Mouse (Mus musculus) liver, embryonic 11.5 days (tissue): ENCODE measurements at regions not wholly inside any gene's neighbourhood (a gene's known extent, or its start where the extent isn't known, plus 50 kb on each side); places are given as distances from the start of the nearest gene placed in this dataset.
"Not testable (repeated sequence)": the region's sequence is repeated elsewhere in the genome, so short reads cannot be mapped to it uniquely, and the experiment has no call there.

Experiments used
- ATAC-seq: fragments of 200-750 bp; cut with Nextera tagmentation; replicated peaks from 2 replicates; pipeline ENCODE4 v1.8.0; 2017; ENCODE audit warnings: moderate number of reproducible peaks, mild to moderate bottlenecking, moderate TSS enrichment, moderate library complexity; ENCODE audit not compliant: low FRiP score
- DNase-seq: peaks from one replicate; pipeline ENCODE4 v3.0.0-alpha.2; 2017; ENCODE audit warnings: low spot score
- H3K27ac ChIP-seq: fragments of 300-500 bp; sonication (generic); 2 replicates; pipeline ENCODE4 v1.5.1; 2014; ENCODE audit warnings: mild to moderate bottlenecking, low read depth, low read length, control low read depth
- H3K27me3 ChIP-seq: fragments of 300-500 bp; sonication (generic); replicated peaks from 2 replicates; pipeline ENCODE4 v1.6.1; 2014; ENCODE audit warnings: low read length, mixed read lengths; ENCODE audit not compliant: control insufficient read depth, insufficient read depth
- H3K36me3 ChIP-seq: fragments of 300-500 bp; sonication (generic); 2 replicates; pipeline ENCODE4 v1.6.1; 2014; ENCODE audit warnings: mild to moderate bottlenecking, low read length, moderate library complexity, mixed read lengths; ENCODE audit not compliant: control insufficient read depth, insufficient read depth
- H3K4me1 ChIP-seq: fragments of 300-500 bp; sonication (generic); replicated peaks from 2 replicates; pipeline ENCODE4 v1.6.1; 2014; ENCODE audit warnings: low read length, mixed read lengths; ENCODE audit not compliant: control insufficient read depth, insufficient read depth
- H3K4me2 ChIP-seq: fragments of 300-500 bp; sonication (generic); 2 replicates; pipeline ENCODE4 v1.6.1; 2014; ENCODE audit warnings: mild to moderate bottlenecking, control low read depth, moderate library complexity
- H3K4me3 ChIP-seq: fragments of 300-500 bp; sonication (generic); 2 replicates; pipeline ENCODE4 v1.5.1; 2014; ENCODE audit warnings: low read depth, low read length, control low read depth
- H3K9ac ChIP-seq: fragments of 300-500 bp; sonication (generic); 2 replicates; pipeline ENCODE4 v1.6.1; 2014; ENCODE audit warnings: low read depth, low read length, control low read depth
- H3K9me3 ChIP-seq: fragments of 300-500 bp; sonication (generic); 2 replicates; pipeline ENCODE4 v1.6.1; 2016; ENCODE audit warnings: low read length, inconsistent platforms, mixed read lengths; ENCODE audit not compliant: control insufficient read depth
- WGBS: fragments of 180-500 bp; shearing (Covaris S2); extraction: QIAGEN DNeasy Blood & Tissue Kit; methylation state at CpG from one replicate; pipeline ENCODE4 v1.1.7; 2014; 5-methylcytosine and 5-hydroxymethylcytosine counted together

DNA sequence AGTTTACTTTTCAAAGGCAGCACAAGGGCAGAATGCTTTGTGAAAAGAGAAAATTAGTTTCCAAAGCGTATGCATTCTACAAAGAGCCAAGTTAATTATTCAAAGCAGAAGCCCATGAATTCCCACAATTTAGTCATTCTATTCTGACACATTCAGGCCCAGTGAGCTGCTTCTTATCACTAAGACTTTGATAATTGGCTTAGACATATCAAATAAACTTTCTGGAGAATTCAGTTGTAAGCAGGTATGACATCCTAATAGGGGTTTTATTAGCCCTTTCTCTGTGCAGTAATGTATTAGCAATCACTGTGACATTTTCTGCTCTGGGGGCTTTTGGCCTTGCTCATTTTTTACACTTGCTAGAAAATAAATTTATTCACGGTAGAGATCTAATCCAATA is 161.9 kb upstream of the Gm10306 start:
- Histone ChIP-seq H3K27ac (no peak overlapping the region), H3K4me3 (no peak overlapping the region), H3K27me3 (no peaks in the 10 kb centered on the region), H3K9me3 (no peaks in the 10 kb centered on the region), H3K36me3 (no peaks in the 10 kb centered on the region), H3K4me2 (no peak overlapping the region), H3K9ac (no peak overlapping the region), H3K4me1 (no peaks in the 10 kb centered on the region)
- ATAC-seq (no peak), DNase-seq (no peak)
- 63% methylated on average over 2 of the region's 2 CpGs for WGBS

DNA sequence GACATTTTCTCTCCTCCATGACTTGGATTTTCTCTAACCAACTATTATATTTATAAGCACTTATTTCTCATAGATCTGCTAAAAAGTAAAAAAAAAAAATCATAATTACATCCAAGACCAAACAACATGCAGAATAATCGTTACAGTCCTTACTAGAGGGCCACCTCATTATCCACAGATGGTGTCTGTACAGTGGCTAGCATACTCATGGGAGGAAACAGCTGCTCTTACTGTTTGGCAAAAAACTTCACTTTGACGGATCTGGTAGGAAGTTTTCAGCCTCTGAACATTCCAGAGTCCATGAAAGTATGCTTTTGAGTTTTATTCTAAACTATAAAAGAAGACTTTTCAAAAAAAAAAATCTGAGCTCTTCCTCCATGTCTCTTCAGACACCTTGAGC is 159.1 kb upstream of the Gm10306 start:
- no peaks in the 10 kb centered on the region for H3K4me1 ChIP-seq
- WGBS = 56% methylated on average over 2 of the region's 2 CpGs
- no peaks in the 10 kb centered on the region for H3K9me3 ChIP-seq
- H3K27ac ChIP-seq = no peak overlapping the region
- no peak overlapping the region for H3K9ac ChIP-seq
- no peak for DNase-seq
- H3K36me3 ChIP-seq = no peaks in the 10 kb centered on the region
- H3K4me2 ChIP-seq = no peak overlapping the region
- ATAC-seq = no peak
- H3K27me3 ChIP-seq = no peaks in the 10 kb centered on the region
- H3K4me3 ChIP-seq = no peak overlapping the region

DNA sequence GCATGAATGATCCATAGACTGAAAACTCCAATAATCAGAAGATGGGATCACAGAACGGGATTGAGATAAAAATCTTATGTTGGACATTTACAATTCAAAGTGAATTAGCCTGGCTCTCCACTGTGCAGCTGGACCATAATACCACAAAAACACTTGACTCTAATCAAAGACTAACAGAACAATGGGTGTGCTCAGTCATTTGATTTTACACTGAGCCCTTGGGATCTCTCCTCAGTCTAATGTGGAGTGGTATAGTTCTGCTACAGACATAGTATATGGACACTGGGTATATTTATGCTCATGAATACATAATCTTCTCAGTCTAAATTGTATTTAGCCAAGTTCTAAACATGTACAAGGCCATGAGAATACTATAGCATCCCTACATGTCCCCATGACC is 149.4 kb upstream of the Gm10306 start:
- H3K36me3 ChIP-seq = no peaks in the 10 kb centered on the region
- WGBS = 77% methylated on average over 1 of the region's 1 CpGs
- H3K4me1 ChIP-seq = no peaks in the 10 kb centered on the region
- no peak overlapping the region for H3K4me2 ChIP-seq
- no peak for DNase-seq
- no peak overlapping the region for H3K4me3 ChIP-seq
- no peaks in the 10 kb centered on the region for H3K27me3 ChIP-seq
- no peak for ATAC-seq
- H3K9me3 ChIP-seq = no peaks in the 10 kb centered on the region
- H3K27ac ChIP-seq = no peak overlapping the region
- H3K9ac ChIP-seq = no peak overlapping the region

DNA sequence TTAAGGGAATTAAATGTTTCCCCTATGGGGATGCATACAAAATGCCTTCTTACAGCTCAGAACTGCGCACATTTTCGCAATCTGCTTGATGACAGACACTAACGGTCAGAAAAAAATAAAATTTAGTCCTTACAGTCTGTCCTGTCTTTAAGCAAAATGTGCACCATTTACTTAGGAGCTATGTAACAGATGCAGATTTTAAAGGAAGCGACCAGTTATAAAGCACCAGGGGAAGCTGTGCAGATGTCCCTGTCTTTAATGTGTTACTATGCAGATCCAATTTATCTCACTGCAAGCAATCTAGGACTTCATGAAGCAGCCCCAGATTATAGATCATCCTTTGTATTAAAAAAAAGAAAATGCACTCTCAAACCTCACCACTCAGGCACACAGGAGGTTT is 148.8 kb upstream of the Gm10306 start:
- WGBS = 81% methylated on average over 4 of the region's 4 CpGs
- H3K27me3 ChIP-seq = no peaks in the 10 kb centered on the region
- no peaks in the 10 kb centered on the region for H3K9me3 ChIP-seq
- ATAC-seq (no peak), DNase-seq (no peak)
- H3K36me3 ChIP-seq = no peaks in the 10 kb centered on the region
- H3K4me1 ChIP-seq = no peaks in the 10 kb centered on the region
- H3K4me3 ChIP-seq = no peak overlapping the region
- H3K4me2 ChIP-seq = no peak overlapping the region
- H3K27ac ChIP-seq = no peak overlapping the region
- H3K9ac ChIP-seq = no peak overlapping the region

DNA sequence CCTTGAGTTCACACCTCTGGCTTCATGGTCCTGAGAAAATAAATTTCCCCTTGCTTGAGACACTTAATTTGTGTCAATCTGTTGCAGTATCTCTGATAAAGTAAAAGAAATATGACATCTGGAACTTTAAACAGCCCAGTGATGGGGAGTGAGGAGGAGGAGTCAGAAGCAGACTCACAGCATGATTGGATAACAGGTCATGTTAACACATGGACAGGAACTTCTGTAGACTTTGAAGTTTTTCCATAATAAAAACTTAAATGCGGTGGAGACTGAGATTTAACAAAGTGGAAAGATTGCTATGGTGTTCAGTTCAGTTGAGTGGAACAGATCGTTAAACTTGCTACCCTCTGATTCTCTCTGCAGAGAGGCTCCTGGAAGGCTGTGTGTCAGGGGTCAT is 143.7 kb upstream of the Gm10306 start:
- WGBS = 75% methylated on average over 2 of the region's 2 CpGs
- Histone ChIP-seq H3K4me2 (no peak overlapping the region), H3K36me3 (no peaks in the 10 kb centered on the region), H3K27me3 (no peaks in the 10 kb centered on the region), H3K9ac (no peak overlapping the region), H3K4me3 (no peak overlapping the region), H3K4me1 (no peaks in the 10 kb centered on the region), H3K27ac (no peak overlapping the region), H3K9me3 (no peaks in the 10 kb centered on the region)
- ATAC-seq (no peak), DNase-seq (no peak)

DNA sequence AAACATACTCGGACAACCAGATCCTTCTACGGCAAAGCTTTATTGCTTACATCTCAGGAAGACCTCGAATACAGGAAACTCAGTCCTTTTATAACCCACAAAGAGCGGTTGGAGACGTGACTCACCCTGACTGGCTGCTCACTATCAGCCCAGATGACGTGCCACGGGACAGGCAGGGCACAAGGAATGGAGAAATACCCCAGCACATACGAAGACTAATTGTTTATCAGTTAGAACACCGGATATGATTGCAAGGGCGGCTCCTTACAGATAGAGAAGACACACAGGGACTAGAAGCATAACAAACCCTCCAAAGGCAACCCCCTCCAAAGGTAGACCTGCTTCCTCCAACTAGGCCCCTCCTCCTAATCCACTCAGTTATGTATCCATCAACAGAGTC is 130.8 kb upstream of the Gm10306 start:
- 61% methylated on average over 8 of the region's 10 CpGs for WGBS
- not testable (repeated sequence) for DNase-seq, H3K9me3 ChIP-seq, H3K4me1 ChIP-seq, H3K9ac ChIP-seq, H3K27ac ChIP-seq, H3K36me3 ChIP-seq, H3K4me3 ChIP-seq, ATAC-seq, H3K4me2 ChIP-seq, H3K27me3 ChIP-seq

DNA sequence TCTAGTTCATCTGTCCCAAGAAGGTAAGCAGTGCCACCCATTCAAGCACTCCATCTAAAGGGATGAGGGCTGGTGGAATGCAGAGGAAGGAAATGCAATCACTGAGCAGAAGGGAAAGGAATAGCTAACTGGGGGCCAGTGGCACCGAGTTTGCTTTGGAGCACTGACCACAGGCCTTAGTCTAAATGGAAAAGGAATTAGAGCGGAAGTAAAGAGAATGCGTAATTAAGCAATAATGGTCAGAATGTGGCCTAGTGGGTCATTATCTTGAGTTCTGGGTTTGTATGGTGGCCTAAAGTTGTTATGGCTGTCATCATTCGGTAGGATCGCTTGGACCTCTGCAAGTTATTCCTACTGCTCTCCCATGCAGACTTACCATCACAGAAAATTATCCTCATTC is 128.8 kb upstream of the Gm10306 start:
- Histone ChIP-seq H3K9ac (no peak overlapping the region), H3K36me3 (no peaks in the 10 kb centered on the region), H3K4me1 (no peaks in the 10 kb centered on the region), H3K4me3 (no peak overlapping the region), H3K4me2 (no peak overlapping the region), H3K27me3 (no peaks in the 10 kb centered on the region), H3K27ac (no peak overlapping the region), H3K9me3 (no peaks in the 10 kb centered on the region)
- WGBS = 86% methylated on average over 5 of the region's 5 CpGs
- ATAC-seq = no peak
- DNase-seq = no peak

DNA sequence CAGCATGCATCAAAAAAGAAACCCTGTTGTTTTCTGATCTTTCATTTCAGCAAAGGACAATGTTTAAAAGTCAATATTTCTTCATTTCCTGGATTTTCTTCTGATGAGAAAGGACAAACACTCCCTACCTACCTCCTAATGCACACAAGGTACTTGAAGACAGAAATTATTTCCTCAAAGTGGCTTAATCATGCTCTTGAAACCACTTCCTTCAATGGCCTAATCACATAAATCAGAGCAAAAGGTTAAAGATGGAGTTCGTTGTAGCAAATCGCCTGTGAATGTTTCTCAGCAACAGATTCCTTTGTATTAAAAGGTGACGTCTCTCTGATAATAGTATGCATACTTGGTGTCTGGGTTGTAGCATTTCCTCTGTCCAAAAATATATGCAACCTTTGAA is 124.3 kb upstream of the Gm10306 start:
- Histone ChIP-seq H3K27me3 (no peaks in the 10 kb centered on the region), H3K27ac (no peak overlapping the region), H3K4me1 (no peaks in the 10 kb centered on the region), H3K9me3 (no peaks in the 10 kb centered on the region), H3K4me3 (no peak overlapping the region), H3K4me2 (no peak overlapping the region), H3K9ac (no peak overlapping the region), H3K36me3 (no peaks in the 10 kb centered on the region)
- ATAC-seq (no peak), DNase-seq (no peak)
- WGBS = 73% methylated on average over 3 of the region's 3 CpGs

DNA sequence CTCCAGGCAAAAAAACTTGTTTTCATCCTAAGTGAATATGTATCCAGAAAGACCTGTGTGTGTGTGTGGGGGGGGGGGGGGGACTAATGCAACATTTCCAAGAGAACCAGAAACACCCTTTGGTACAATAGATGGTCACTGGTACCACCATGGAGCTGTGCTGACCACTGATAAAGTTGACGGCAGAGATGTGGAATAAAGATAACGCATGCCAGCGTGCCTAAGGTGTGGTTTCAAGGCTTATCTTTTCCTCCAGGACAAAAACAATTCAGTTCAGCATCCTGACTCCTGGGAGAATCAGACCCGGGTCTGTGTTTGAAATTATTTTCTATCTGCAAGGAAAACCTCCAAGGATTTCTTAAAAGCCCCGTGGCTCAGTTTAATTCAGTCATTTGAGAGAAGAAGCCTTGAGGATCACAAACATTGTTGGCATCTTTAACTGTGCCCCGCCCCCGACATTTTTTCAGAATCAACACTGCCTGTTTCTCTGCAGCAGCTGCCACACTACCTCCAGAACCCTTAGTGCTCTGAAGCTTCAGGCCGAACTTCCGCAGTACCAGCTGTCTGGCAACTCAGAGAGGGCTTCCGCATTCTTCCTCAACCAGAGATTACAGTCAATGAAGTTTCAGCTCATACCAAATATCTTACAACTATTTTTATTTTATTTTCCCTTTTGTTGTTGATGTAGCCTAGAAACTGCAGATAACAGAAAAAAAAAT is 118.5 kb upstream of the Gm10306 start:
- Histone ChIP-seq H3K9me3 (no peaks in the 10 kb centered on the region), H3K4me3 (no peak overlapping the region), H3K4me1 (0 out of 2 replicates have a peak, but pooled peaks cover 4% of the 10 kb centered on the region), H3K27me3 (no peaks in the 10 kb centered on the region), H3K36me3 (no peaks in the 10 kb centered on the region), H3K9ac (no peak overlapping the region), H3K4me2 (no peak overlapping the region), H3K27ac (no peak overlapping the region)
- WGBS = 39% methylated on average over 10 of the region's 10 CpGs
- no peak for DNase-seq
- ATAC-seq = peak; percentile 64
